Mouse (Mus musculus): ENCODE measurements at regions not wholly inside any gene's neighbourhood (a gene's known extent, or its start where the extent isn't known, plus 50 kb on each side); places are given as distances from the start of the nearest gene placed in this dataset.
"Not testable (repeated sequence)": the region's sequence is repeated elsewhere in the genome, so short reads cannot be mapped to it uniquely, and the experiment has no call there.

- DNase-seq (ENCODE audit: low read depth): no peak
Measured at GRCm38 (mm10) chr3:58226447-58227321, 187.8 kb upstream of the Tsc22d2 start.

- no peak for DNase-seq (ENCODE audit: low read depth)
Measured at GRCm38 (mm10) chr3:58227322-58227627, 187.2 kb upstream of the Tsc22d2 start.

GRCm38 (mm10) chr3:58228189-58228588 lies 186.3 kb upstream of the Tsc22d2 start:
- DNase-seq (ENCODE audit: low read depth): no peak

GRCm38 (mm10) chr3:58231746-58232145 lies 182.8 kb upstream of the Tsc22d2 start:
- DNase-seq (ENCODE audit: low read depth): no peak

GRCm38 (mm10) chr3:58233296-58233695 lies 181.2 kb upstream of the Tsc22d2 start:
- no peak for DNase-seq (ENCODE audit: low read depth)

- no peak for DNase-seq (ENCODE audit: low read depth)
Measured at GRCm38 (mm10) chr3:58234846-58235630, 179.5 kb upstream of the Tsc22d2 start.

GRCm38 (mm10) chr3:58238111-58238510 lies 176.4 kb upstream of the Tsc22d2 start:
- DNase-seq (ENCODE audit: low read depth): no peak

- DNase-seq (ENCODE audit: low read depth): no peak
Measured at GRCm38 (mm10) chr3:58240775-58241174, 173.7 kb upstream of the Tsc22d2 start.

GRCm38 (mm10) chr3:58245361-58245760 lies 169.2 kb upstream of the Tsc22d2 start:
- no peak for DNase-seq (ENCODE audit: low read depth)

- DNase-seq (ENCODE audit: low read depth): no peak
Measured at GRCm38 (mm10) chr3:58247989-58248388, 166.5 kb upstream of the Tsc22d2 start.

- no peak for DNase-seq (ENCODE audit: low read depth)
Measured at GRCm38 (mm10) chr3:58253942-58254341, 160.6 kb upstream of the Tsc22d2 start.

- DNase-seq (ENCODE audit: low read depth): no peak
Measured at GRCm38 (mm10) chr3:58267606-58268325, 146.7 kb upstream of the Tsc22d2 start.

- DNase-seq (ENCODE audit: low read depth): not testable (repeated sequence)
Measured at GRCm38 (mm10) chr3:58271441-58271840, 143.1 kb upstream of the Tsc22d2 start.

GRCm38 (mm10) chr3:58281291-58281690 lies 133.2 kb upstream of the Tsc22d2 start:
- no peak for DNase-seq (ENCODE audit: low read depth)

- not testable (repeated sequence) for DNase-seq (ENCODE audit: low read depth)
Measured at GRCm38 (mm10) chr3:58284371-58284770, 130.1 kb upstream of the Tsc22d2 start.

GRCm38 (mm10) chr3:58295810-58296209 lies 118.7 kb upstream of the Tsc22d2 start:
- DNase-seq (ENCODE audit: low read depth): no peak

GRCm38 (mm10) chr3:58300213-58300612 lies 114.3 kb upstream of the Tsc22d2 start:
- DNase-seq (ENCODE audit: low read depth): no peak

- no peak for DNase-seq (ENCODE audit: low read depth)
Measured at GRCm38 (mm10) chr3:58300801-58301485, 113.6 kb upstream of the Tsc22d2 start.

GRCm38 (mm10) chr3:58302322-58302721 lies 112.2 kb upstream of the Tsc22d2 start:
- DNase-seq (ENCODE audit: low read depth): no peak

- DNase-seq (ENCODE audit: low read depth): no peak
Measured at GRCm38 (mm10) chr3:58303746-58304145, 110.8 kb upstream of the Tsc22d2 start.

GRCm38 (mm10) chr3:58309601-58310000 lies 104.9 kb upstream of the Tsc22d2 start:
- no peak for DNase-seq (ENCODE audit: low read depth)

GRCm38 (mm10) chr3:58310390-58310789 lies 104.1 kb upstream of the Tsc22d2 start:
- DNase-seq (ENCODE audit: low read depth): no peak
